Mouse (Mus musculus): ENCODE results near the gene Smoc1. TPM values are rescaled to one million over a fixed set of nuclear protein-coding genes. Genes with fewer than 3 reads are reported as not detected.

The Smoc1 gene
- polyA plus RNA-seq, 1 experiment = 41.7 TPM

DNA sequence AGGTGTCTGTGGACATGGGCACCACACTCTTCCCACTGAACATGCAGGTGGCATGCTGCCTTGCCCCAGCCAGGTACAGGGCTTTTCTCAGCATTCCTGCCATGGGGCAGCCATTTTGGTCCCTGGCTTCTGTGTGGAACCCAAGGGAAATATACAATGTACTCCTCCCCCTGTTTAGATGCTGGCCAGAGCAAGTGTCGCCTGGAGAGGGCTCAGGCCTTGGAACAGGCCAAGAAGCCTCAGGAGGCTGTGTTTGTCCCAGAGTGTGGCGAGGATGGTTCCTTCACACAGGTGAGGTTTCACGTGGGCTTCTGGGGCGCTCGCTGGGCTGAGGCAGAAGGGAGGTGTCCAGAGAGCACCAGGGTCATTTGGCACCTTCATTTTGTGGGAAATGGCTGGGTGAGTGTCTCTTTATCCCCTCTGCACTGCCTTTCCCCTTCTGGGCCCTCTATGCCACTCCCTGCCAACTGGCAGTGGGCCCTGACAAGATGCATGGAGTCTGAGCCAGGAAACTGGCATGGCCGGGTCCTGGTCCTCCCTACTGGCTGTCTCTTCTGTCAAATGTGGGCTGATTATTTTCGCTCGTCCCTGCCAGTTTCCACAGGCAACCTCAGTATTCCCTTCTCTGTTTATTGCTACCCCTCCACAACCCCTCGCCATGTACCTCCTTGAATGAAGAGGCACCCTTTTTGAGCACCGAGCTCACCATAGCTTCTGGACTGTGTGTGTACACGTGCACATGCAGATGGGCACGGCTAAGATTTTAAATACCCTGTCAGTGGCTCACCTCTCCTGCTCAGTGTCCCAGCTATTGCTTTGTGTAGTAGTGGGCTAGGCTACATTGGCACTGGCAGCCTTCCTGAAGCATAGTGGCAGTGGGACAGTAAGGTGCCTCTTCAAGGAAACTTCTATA is 79.4 kb downstream of the Smoc1 start:
- no peaks in the 10 kb centered on the region for H3K27me3 ChIP-seq (ENCODE audit: control insufficient read depth, insufficient read depth, low read length)
- H3K27ac ChIP-seq (ENCODE audit: control insufficient read depth, insufficient read depth, low read length) = no peak overlapping the region
- 96% methylated on average over 12 of the region's 12 CpGs for WGBS
- DNase-seq = no peak
- H3K4me1 ChIP-seq (replicated peaks; ENCODE audit: control insufficient read depth, insufficient read depth, low read length) = no peaks in the 10 kb centered on the region
- H3K4me3 ChIP-seq (ENCODE audit: control insufficient read depth, insufficient read depth, low read length) = no peak overlapping the region
- no peak for TF ChIP-seq CTCF (IDR thresholded peaks at IDR 0.05; ENCODE audit: borderline replicate concordance, control insufficient read depth, extremely low read depth, insufficient read depth, low read length, poor library complexity)
- no peak for TF ChIP-seq POLR2A (IDR thresholded peaks at IDR 0.05; ENCODE audit: control insufficient read depth, extremely low read depth, insufficient read depth, low read length, poor library complexity)
- no peaks in the 10 kb centered on the region for H3K36me3 ChIP-seq (ENCODE audit: control insufficient read depth, insufficient read depth, low read length)

DNA sequence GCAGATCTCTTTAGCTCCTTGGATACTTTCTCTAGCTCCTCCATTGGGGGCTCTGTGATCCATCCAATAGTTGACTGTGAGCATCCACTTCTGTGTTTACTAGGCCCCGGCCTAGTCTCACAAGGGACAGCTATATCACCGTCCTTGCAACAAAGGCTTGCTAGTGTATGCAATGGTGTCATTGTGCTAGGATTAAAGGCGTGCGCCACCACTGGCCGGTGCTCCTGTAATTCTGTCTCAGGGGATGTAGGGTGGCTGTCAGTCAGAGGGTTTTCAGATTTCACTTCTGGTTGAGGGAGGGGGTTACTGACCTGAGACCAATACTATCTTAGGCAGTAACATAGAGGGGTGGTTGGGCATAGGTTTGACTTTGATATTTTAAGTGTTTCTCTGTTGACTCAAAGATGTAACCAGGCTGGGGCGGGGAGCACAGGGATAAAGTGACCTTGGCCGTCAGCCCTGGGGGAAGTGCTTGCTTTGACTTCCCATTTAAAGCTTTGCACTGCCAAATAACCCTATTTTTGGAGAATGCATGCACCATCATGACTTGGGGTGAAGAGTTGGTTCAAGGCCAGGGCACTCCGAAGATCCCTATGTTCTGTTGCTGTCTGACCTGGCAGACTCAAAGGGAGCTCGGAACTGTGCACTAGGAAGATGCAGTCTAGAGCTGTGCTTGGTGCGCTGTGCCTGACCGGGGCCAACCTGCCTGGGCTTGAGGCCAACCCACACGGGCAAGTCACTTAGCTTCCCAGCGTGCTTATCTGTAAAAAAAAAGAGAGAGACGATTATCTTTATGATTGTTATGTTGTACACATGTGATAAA is 80.9 kb downstream of the Smoc1 start:
- DNase-seq = no peak
- H3K27me3 ChIP-seq (ENCODE audit: control insufficient read depth, insufficient read depth, low read length) = no peaks in the 10 kb centered on the region
- WGBS = 93% methylated on average over 14 of the region's 14 CpGs
- H3K36me3 ChIP-seq (ENCODE audit: control insufficient read depth, insufficient read depth, low read length) = no peaks in the 10 kb centered on the region
- TF ChIP-seq CTCF (IDR thresholded peaks at IDR 0.05; ENCODE audit: borderline replicate concordance, control insufficient read depth, extremely low read depth, insufficient read depth, low read length, poor library complexity) (no peak), POLR2A (IDR thresholded peaks at IDR 0.05; ENCODE audit: control insufficient read depth, extremely low read depth, insufficient read depth, low read length, poor library complexity) (no peak)
- H3K27ac ChIP-seq (ENCODE audit: control insufficient read depth, insufficient read depth, low read length) = no peak overlapping the region
- H3K4me3 ChIP-seq (ENCODE audit: control insufficient read depth, insufficient read depth, low read length) = no peak overlapping the region
- H3K4me1 ChIP-seq (replicated peaks; ENCODE audit: control insufficient read depth, insufficient read depth, low read length) = no peaks in the 10 kb centered on the region

- DNase-seq = no peak
- Histone ChIP-seq H3K27ac (ENCODE audit: control insufficient read depth, insufficient read depth, low read length) (no peak overlapping the region), H3K4me3 (ENCODE audit: control insufficient read depth, insufficient read depth, low read length) (no peak overlapping the region), H3K27me3 (ENCODE audit: control insufficient read depth, insufficient read depth, low read length) (no peaks in the 10 kb centered on the region), H3K4me1 (replicated peaks; ENCODE audit: control insufficient read depth, insufficient read depth, low read length) (no peaks in the 10 kb centered on the region), H3K36me3 (ENCODE audit: control insufficient read depth, insufficient read depth, low read length) (no peaks in the 10 kb centered on the region)
- 79% methylated on average over 7 of the region's 7 CpGs for WGBS
- TF ChIP-seq CTCF (IDR thresholded peaks at IDR 0.05; ENCODE audit: borderline replicate concordance, control insufficient read depth, extremely low read depth, insufficient read depth, low read length, poor library complexity) (no peak), POLR2A (IDR thresholded peaks at IDR 0.05; ENCODE audit: control insufficient read depth, extremely low read depth, insufficient read depth, low read length, poor library complexity) (no peak)
Measured at GRCm38 (mm10) chr12:81108600-81109011, 82.0 kb downstream of the Smoc1 start.

DNA sequence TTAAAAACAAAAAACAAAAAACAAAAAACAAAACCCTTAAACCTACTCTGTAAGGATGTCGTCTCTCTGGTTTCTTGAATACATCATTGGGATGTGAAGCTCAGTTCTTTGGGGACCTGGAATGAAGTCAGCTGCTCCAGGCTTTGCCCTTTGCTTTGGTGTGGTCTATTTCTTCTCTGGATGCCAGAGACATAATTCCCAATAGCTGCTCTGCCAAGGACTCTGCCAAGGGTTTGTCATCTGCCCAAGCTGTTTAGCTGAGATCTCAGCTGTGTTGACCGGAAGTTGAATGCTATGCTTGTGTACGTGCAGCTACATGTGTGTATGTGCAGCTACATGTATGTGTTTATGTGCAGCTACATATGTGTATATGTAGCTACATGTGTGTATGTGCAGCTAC is 83.4 kb downstream of the Smoc1 start:
- no peak for DNase-seq
- TF ChIP-seq CTCF (IDR thresholded peaks at IDR 0.05; ENCODE audit: borderline replicate concordance, control insufficient read depth, extremely low read depth, insufficient read depth, low read length, poor library complexity) = no peak
- no peak for TF ChIP-seq POLR2A (IDR thresholded peaks at IDR 0.05; ENCODE audit: control insufficient read depth, extremely low read depth, insufficient read depth, low read length, poor library complexity)
- WGBS = 97% methylated on average over 3 of the region's 3 CpGs
- H3K27ac ChIP-seq (ENCODE audit: control insufficient read depth, insufficient read depth, low read length) = no peak overlapping the region
- H3K36me3 ChIP-seq (ENCODE audit: control insufficient read depth, insufficient read depth, low read length) = no peaks in the 10 kb centered on the region
- H3K4me1 ChIP-seq (replicated peaks; ENCODE audit: control insufficient read depth, insufficient read depth, low read length) = no peaks in the 10 kb centered on the region
- no peaks in the 10 kb centered on the region for H3K27me3 ChIP-seq (ENCODE audit: control insufficient read depth, insufficient read depth, low read length)
- H3K4me3 ChIP-seq (ENCODE audit: control insufficient read depth, insufficient read depth, low read length) = no peak overlapping the region

- TF ChIP-seq CTCF (IDR thresholded peaks at IDR 0.05; ENCODE audit: borderline replicate concordance, control insufficient read depth, extremely low read depth, insufficient read depth, low read length, poor library complexity) = no peak
- TF ChIP-seq POLR2A (IDR thresholded peaks at IDR 0.05; ENCODE audit: control insufficient read depth, extremely low read depth, insufficient read depth, low read length, poor library complexity) = no peak
- Histone ChIP-seq H3K27me3 (ENCODE audit: control insufficient read depth, insufficient read depth, low read length) (no peaks in the 10 kb centered on the region), H3K36me3 (ENCODE audit: control insufficient read depth, insufficient read depth, low read length) (no peaks in the 10 kb centered on the region), H3K4me1 (replicated peaks; ENCODE audit: control insufficient read depth, insufficient read depth, low read length) (no peaks in the 10 kb centered on the region), H3K4me3 (ENCODE audit: control insufficient read depth, insufficient read depth, low read length) (no peak overlapping the region), H3K27ac (ENCODE audit: control insufficient read depth, insufficient read depth, low read length) (no peak overlapping the region)
- 98% methylated on average over 4 of the region's 4 CpGs for WGBS
- DNase-seq = no peak
Measured at GRCm38 (mm10) chr12:81112321-81112720, 85.7 kb downstream of the Smoc1 start.

DNA sequence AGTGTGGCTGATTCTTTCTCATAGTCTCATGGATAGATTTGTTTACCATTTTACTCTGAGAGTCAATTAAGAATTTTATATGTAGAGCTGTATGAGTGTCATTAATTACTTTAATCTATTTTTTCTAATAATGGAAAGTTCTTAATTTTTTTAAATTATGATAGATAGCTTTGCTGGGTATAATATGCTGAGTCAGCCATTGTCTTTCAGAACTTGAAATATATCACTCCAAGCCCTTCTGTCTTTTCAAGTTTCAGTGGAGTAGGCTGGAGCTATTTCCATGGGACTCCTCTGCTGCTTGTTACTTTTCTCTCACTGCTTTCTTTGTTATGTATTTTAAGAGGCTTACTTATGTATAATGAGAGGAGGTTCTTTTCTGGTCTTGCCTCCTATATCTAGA is 93.7 kb downstream of the Smoc1 start:
- Histone ChIP-seq H3K36me3 (ENCODE audit: control insufficient read depth, insufficient read depth, low read length) (no peaks in the 10 kb centered on the region), H3K4me1 (replicated peaks; ENCODE audit: control insufficient read depth, insufficient read depth, low read length) (no peaks in the 10 kb centered on the region), H3K27me3 (ENCODE audit: control insufficient read depth, insufficient read depth, low read length) (no peaks in the 10 kb centered on the region), H3K27ac (ENCODE audit: control insufficient read depth, insufficient read depth, low read length) (no peak overlapping the region), H3K4me3 (ENCODE audit: control insufficient read depth, insufficient read depth, low read length) (no peak overlapping the region)
- DNase-seq = no peak
- no peak for TF ChIP-seq CTCF (IDR thresholded peaks at IDR 0.05; ENCODE audit: borderline replicate concordance, control insufficient read depth, extremely low read depth, insufficient read depth, low read length, poor library complexity)
- no peak for TF ChIP-seq POLR2A (IDR thresholded peaks at IDR 0.05; ENCODE audit: control insufficient read depth, extremely low read depth, insufficient read depth, low read length, poor library complexity)

Data from thymus, adult 2 months (tissue).